Mouse (Mus musculus) testis, postnatal 10 days (tissue): ENCODE results near the gene Klf9.
"Not testable (repeated sequence)": the region's sequence is repeated elsewhere in the genome, so short reads cannot be mapped to it uniquely, and the experiment has no call there.

Source experiments
- DNase-seq: peaks from one replicate; pipeline ENCODE4 v3.0.0; 2021; ENCODE audit warnings: low spot score

Klf9 gene

DNA sequence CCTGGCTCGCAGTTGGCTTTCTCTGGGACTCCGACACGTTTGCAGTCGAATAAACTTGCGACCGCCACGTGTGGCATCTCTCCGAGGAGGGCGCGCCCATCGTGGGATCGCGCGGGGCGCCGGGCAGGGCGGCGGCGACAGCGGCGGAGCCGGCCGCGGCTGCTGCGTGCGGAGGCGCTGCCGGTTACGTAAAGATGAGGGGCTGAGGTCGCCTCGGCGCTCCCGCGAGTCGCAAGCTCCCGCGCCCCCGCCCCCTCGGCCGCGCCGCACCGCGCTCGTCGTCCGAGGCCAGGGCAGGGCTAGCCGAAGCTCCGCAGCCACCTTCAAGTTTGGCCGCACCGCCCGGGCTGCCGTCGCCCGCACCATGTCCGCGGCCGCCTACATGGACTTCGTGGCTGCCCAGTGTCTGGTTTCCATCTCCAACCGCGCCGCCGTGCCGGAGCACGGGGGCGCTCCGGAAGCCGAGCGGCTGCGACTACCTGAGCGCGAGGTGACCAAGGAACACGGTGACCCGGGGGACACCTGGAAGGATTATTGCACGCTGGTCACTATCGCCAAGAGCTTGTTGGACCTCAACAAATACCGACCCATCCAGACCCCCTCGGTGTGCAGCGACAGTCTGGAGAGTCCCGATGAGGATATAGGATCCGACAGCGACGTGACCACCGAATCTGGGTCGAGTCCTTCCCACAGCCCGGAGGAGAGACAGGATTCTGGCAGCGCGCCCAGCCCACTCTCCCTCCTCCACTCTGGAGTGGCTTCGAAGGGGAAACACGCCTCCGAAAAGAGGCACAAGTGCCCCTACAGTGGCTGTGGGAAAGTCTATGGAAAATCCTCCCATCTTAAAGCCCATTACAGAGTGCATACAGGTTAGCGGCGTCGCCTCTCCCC is 610 bp downstream of the Klf9 start:
- peak; percentile 92 for DNase-seq

DNA sequence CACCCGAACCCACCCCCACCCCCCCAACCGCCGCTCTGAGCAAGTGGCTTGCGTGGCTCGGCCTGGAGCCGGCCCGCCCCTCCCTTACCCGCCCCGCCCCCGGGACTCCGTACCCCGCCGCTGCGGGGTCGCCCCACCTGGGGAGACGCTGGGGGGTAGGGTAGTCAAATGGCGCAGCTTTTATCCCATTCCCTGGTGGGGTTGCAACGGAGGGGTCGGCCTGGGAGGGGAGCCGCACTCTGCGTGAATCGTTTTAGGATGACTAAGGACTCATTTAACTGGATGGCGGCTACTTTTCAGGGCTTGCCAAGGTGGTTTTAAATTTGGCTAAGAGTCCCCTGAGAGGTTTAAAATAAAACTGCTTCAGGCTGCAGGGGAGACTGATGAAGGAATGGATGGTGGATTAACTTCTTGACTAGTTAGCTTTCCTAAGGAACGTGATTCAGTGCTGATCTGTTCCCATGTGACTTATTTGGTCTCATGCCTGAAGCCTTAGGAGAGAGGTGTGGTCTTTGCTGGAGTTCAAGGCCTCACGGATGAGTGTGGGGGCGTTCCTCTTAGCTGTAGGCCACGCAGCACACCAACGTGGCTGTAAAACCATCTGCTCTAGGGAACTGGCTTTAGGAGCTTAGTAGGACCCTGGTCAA is 1.5 kb downstream of the Klf9 start:
- peak; percentile 53 for DNase-seq

DNA sequence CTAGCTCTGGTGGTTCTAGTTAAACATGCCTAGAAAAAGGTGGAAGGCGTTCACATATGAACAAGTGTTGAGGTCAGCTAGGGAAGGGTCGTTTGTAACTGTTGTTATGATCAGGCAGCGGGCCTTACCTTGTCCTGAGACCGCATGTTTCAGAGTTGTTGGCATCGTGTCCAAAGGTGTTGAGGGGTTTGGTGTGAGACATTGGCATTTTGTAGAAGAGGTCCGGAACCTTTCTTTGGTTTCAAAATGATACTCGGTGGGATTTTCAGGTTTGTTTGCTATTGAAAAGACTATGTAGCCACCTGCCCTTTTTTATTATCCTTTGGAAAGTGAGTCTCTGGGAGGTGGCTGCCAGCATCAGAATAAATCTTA is 2.0 kb downstream of the Klf9 start:
- no peak for DNase-seq

DNA sequence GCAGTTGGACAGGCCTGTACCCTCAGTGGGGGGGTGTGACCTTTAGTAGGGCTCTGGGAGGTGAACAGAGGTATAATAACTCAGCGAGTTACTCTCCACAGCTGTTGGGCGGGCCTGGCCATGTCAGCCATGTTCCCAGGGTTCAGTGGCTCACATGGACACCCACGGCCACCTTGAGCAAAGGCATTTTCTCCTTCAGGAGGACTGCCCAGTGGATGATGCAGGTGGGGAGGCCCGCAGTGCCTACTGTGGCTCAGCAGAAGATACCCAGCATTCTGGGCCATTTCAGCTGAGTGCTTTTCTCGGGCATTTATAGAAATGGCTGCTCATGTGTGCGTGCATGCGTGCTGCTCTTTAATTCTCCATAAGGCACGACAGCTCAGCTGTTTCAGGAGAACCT is 2.5 kb downstream of the Klf9 start:
- no peak for DNase-seq

DNA sequence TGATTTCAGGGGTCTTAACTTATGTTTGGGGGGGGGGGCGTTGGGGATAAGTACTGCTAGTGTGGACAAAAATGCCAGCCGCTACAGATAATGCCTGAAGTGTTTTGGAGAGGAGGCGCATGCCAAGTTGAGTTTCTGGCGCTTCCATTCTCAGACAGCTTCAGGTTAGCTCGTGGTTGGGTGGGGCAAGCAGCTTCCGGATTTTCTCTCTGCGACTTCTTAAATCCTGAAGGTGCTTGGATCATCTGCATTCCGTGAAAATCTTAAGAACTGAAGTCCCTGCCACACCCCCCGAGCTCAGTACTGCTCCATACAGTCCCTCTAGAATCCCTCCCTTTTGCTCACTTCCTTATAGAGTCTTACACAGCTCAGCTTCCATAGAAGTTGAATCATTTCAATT is 3.0 kb downstream of the Klf9 start:
- no peak for DNase-seq

- DNase-seq, result no peak
These were observed 4.1 kb downstream of the Klf9 start for GRCm38 (mm10) chr19:23145146-23145545.

DNA sequence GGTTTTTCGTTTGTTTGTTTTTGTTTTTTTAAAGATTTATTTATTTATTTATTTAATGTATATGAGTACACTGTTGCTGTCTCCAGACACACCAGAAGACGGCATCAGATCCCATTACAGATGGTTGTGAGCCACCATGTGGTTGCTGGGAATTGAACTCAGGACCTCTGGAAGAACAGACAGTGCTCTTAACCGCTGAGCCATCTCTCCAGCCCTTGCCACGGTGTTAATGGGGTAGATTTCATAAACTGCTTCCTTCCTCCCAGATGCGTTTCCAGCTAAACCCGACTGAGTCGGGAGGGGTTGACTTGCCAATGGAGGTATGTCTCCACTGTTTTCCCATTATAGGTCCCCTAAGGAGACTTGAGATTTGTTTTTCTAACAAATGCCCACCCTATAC is 4.5 kb downstream of the Klf9 start:
- not testable (repeated sequence) for DNase-seq

DNA sequence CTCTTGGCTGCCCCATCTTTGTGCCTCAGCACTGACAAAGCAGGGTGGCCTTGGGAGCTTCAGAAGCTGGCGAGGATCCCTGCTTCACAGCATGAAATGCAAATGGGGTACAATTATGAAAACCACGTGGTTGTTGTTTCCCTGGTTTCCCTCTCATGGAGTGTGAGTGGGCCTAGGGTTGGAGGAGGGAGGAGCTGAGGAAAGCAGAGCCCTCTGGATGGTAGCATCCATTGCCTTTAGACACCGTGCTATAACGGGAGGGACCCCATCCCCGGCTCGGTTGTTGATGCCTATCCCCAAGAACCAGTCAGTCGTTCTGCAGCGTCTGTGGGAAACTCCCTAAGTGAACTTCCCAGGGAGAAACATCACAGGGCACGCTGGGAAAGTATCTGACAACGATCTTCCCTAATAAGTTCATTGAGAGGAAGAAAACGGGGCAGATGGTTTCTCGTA is 5.4 kb downstream of the Klf9 start:
- DNase-seq, result no peak

DNA sequence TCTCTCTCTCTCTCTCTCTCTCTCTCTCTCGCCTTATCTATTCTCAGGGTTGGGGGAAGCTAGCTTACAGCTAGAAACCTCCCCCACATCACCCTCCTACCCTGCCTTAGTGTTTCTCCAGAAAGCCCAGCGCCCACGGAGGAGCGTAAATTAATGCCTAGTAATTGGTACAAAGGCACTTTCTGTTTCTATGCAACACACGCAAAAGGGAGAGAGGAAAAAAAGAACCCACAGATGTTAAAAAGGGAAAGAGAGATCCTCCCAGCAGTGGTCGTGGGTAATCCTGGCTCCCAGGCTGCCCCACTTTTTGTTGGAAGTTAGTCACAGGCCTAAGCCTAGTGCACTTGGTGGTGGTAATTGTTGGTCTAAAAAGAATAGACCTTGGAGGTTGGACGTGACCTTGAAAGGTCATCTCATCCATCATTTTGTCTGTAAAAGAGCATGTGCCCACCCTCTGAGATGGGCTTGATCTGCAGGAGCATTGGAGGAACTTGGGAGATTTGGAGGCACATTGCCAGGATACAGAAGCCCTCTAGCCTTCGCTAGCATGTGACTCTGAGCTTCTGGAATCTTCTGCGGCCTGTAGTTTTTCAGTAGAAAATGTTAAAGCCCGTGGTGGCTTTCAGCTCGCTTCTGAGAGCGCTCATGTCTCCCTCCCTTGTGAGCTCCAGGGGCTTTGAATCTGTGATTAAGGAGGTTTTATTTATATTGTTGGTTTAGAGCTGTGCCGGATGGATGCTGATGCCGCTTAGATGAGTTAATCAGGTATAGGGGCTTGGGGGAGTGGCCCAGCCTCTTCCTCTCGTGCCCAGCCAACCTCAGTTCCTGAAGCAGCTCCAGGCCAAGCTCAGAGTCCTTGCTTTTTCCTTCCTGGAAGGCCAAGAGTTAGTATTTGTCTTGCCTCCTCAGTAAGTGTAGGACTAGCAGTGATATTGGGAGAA is 6.3 kb downstream of the Klf9 start:
- no peak for DNase-seq

DNA sequence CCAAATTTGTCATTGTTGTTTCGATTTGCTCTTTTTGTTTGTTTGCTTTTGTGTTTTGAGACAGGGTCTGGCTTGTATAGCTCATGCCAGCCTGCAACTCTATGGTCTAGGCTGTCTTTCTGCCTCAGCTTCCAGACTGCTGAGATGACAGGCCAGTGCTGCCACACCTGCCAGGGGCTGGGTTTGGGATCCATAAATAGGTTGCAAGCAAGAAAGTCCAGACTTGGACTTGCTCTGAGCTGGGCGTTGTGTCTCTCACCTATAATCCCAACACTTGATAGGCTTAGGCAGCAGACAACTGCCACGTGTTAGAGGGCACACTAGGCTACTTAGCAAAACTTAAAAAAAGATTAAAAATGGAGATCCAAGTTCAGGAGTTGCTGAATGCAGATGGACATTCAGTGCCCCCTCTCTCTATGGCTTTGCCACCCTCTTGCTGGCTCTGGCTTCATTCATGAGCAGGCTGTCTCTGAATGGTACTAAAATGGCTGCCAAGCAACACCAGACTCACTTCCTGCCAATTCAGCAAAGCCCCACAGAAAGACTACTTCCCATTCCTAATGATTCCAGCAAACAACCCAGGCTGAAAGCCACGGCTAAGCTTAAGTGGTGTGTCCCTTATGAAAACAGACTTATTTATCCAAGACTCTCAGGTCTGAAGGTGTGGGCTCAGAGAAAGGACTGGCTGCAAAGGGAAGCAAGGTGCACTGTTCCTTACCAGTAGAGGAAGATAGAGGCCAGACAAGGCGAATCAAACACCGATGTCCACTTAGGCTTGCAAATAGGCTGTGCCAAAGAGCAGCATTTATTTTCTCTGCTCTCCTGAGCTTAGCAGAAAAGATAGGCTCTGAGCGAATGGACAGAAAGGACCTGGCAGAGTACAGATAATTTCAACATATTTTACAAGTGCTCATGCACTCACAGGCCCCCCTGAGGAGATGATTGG is 8.7 kb downstream of the Klf9 start:
- no peak for DNase-seq

DNA sequence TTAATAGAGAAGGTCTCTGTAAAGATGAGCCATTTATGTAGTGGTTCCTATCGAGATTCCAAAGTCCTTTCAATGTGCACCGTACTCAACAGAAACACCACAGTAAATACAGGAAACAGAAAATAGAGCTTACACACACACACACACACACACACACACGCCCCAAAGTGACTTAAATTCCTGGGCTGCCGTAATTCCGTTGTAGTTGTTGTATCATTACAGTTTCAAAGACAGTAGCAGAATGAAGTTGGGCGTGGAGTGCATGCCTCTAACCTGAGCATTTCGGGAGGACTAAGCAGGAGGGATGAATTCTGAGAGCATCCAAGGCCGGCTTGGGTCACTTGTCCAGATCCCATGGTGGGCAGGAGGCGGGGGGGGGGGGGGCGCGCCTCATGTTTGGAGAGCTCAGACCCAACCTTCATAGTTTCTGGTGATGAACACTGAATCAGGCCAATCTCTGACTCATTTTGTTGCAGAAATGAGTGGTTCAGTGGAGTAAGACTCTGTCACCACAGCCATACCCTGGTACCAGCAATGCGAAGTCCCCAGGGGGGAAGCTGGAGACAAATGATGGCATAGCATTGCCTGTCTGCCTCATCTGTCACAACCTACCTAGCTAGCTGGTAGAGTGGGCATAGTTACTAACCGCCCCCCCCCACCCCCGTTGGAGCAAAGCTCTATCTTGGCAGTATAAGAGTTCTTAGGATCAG is 9.7 kb downstream of the Klf9 start:
- DNase-seq, result no peak

DNA sequence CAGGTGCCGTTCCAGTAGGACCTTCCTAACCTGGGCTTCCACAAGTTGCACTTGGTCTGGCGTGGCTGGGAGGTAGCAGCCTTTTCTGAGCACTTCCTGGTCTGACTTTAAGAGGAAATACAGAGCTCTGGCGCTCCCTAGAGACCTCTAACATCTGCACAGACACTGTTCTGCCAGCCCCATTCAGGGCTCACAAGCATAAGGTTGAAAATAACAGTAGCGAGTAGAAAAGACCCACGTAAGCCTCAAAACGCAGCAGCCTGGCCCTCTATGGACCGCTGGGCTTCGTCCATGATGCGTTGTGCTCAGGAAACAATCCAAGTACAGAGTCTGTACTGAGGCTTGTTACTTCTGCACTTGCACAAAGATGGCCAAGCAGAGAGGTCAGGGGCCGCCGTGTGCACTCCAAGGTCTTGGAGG is 10.6 kb downstream of the Klf9 start:
- DNase-seq, result no peak

DNA sequence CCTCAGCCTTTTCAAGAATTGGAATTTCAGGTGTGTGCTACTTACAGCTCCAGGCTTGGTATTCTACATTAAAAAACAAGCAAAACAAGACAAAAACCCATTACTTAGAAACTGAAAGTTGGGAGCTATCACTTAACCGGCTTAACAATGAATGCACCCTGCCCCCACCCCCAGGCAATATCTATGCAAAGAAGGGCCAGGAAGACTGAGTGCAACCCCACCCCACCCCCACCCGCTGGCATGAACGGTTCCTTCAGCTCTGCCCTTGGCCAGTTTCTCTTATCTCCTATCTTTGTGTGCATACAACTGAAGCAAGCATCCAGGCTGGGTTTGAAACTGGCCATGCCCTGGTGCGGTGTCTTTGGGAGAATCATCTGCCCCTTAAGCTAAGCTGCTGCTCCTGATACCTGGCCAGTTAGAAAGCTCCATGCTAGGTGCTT is 11.2 kb downstream of the Klf9 start:
- DNase-seq, result no peak

- DNase-seq, result no peak
These were observed 12.0 kb downstream of the Klf9 start for GRCm38 (mm10) chr19:23152771-23153605.

GRCm38 (mm10) chr19:23153606-23154127 is 12.6 kb downstream of the Klf9 start:
- no peak for DNase-seq

GRCm38 (mm10) chr19:23159780-23160395 is 18.9 kb downstream of the Klf9 start:
- no peak for DNase-seq

DNA sequence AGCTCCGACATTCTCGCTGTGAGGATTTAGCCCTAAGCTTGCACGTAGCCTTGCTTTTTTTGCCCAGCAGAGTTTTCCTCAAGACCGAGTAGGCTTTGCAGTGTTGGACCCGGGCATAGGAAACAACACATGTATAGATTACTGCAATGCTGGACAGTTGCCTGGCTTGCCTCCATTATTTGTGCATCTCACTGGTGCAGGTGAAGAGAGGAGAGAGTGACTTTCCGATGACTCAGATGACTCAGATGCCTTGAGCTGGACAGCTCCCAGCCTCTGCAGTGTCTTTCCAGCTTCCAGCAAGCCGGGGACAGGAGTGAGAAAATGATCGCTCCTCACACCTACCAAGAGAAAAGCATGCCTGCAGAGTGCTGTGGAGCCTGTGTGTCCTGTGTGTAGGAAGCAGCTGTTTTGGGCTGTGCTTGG is 21.4 kb downstream of the Klf9 start:
- no peak for DNase-seq

DNA sequence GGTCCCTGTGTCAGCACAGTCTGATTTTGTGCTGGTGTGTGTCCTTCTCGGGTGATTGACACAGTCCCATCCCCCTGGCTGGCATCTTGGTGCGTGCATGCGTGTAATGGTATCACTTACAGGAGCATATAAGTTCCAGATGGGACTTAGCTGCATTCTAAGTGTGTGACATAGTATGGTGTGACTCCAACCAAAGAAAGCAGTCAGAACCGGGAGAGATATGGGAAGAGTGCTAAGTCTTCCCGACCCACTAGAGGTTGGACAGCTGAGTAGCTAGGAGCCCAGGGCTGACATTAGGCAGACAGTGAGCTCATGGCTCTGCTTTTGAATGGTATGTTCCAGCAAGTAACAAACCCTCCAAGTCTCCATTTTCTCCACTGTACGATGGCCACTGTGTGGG is 21.9 kb downstream of the Klf9 start:
- no peak for DNase-seq

DNA sequence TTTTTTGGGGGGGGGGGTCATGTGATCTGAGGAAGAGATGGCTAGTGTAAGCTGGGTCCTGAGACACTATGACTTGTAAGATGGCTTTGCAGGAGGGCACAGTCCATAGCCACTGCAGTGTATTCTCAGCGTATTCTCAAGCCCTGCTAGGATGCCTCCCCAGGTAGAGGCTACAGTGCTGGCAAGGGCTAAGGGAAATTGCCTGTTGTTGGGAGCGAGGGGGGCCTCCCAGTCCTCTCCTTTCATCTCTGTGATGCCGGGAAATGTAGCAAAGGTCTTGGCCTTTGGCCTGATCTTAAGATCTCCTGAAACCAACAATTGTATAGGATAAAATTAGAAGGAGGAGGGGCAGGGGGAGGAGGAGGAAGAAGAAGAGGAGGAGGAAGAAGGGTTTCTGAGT is 22.3 kb downstream of the Klf9 start:
- no peak for DNase-seq
